Mouse (Mus musculus): ENCODE results near the gene Wdr25.

DNA sequence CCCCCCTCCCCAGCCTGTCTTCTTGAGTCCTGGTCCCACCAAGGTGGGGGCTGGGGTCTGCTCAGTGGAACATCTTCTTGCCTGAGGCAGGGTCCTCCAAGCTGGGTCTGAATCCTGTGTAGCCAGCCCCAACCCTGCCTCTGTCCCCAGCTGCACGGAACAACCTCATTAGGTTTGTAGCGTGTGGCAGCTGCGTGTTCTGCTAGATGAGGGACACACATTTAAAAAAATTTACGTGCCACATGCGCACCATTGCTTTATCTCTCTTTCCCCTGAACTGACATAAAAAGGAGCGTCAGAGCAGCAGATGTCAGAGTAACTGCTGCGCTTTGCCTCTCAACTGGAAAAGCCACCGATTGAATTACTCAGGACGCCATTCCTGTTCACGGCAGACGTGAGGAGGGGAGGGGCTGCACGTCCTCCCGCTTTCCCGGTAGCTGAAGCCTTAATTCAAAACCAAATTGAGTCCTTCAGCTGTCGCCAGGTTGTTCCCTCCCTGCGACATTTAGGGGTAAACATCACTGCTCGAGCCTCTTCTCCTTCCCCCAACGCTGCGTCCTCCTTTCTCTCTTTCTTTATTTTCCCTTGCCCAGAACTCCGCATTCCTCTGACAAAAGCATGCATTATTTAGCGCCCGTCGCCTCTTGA is 65.7 kb downstream of the Wdr25 start:
- TF ChIP-seq NELFE (IDR thresholded peaks at IDR 0.05; ENCODE audit: low read depth, low read length) (no peak), EP300 (IDR thresholded peaks at IDR 0.05; ENCODE audit: low read depth in 1 of 2, low read length in 2 of 2) (no peak), MAFK (IDR thresholded peaks at IDR 0.05; ENCODE audit: borderline replicate concordance, low read depth, low read length) (no peak), MXI1 (IDR thresholded peaks at IDR 0.05; ENCODE audit: low read depth, low read length) (no peak), MAX (IDR thresholded peaks at IDR 0.05; ENCODE audit: low read length) (no peak), TBP (IDR thresholded peaks at IDR 0.05; ENCODE audit: low read depth, low read length) (no peak), GATA1 (IDR thresholded peaks at IDR 0.05; ENCODE audit: low read depth, low read length) (no peak), UBTF (IDR thresholded peaks at IDR 0.05; ENCODE audit: borderline replicate concordance, insufficient read depth, low read depth, low read length) (no peak), ZNF384 (IDR thresholded peaks at IDR 0.05; ENCODE audit: low read depth, low read length) (no peak), BHLHE40 (IDR thresholded peaks at IDR 0.05; ENCODE audit: borderline replicate concordance, low read depth, low read length) (no peak), CHD2 (IDR thresholded peaks at IDR 0.05; ENCODE audit: low read length) (no peak), MYB (IDR thresholded peaks at IDR 0.05; ENCODE audit: low read depth, low read length) (no peak), GABPA (IDR thresholded peaks at IDR 0.05; ENCODE audit: low read depth, low read length) (no peak), KAT2A (conservative IDR thresholded peaks at IDR 0.05; ENCODE audit: low read depth, low read length) (no peak)
